Mouse (Mus musculus): ENCODE data around the gene 4931428L18Rik.

4931428L18Rik gene

DNA sequence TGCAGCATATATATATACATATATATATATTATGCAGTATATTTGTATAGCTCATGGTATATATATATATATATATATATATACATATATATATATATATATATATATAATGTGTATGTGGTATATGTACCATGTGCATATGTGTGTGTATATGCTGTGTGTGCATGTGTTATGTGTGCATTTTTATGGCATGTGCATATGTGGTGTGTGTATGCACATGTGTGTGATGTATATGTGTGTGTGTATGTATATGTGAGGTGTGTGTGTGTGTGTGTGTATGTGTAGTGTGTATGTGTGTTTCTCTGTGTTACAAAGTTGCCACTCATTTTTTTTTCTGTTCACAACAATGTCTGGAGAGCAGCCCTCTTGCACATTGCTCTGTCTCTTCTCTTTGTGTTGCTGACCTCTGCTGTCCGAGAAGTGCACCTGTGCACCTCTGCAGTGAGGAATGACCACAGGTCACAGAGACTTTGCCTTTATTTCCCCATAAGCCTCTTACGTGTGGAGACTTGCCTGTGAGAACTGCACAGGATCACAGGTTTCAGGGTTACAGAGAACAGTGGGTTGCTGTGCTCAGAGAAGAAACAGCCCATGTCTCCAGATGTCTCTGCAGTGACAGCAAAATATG is 69.6 kb downstream of the 4931428L18Rik start:
- no peak for DNase-seq (ENCODE audit: low spot score in 2 of 2)

DNA sequence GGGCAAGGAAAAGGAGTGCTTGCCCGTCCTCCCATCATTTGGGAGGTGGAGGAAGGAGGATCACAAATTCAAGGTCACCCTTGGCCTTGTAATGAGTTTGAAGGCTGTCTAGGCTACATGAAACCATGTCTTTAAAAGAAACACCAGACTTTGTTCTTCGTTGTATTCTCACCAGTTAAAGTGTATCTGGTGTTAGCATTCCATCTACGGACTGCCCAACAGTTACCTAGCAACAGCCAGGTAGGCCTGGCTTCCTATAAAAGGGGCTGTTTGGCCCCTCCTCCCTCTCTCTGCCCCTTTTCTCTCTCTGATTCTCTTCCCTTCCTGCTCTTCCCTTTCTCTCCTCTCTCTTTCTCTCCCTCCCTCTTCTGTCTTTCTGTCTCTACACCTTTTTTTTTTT is 71.9 kb downstream of the 4931428L18Rik start:
- no peak for DNase-seq (ENCODE audit: low spot score in 2 of 2)

DNA sequence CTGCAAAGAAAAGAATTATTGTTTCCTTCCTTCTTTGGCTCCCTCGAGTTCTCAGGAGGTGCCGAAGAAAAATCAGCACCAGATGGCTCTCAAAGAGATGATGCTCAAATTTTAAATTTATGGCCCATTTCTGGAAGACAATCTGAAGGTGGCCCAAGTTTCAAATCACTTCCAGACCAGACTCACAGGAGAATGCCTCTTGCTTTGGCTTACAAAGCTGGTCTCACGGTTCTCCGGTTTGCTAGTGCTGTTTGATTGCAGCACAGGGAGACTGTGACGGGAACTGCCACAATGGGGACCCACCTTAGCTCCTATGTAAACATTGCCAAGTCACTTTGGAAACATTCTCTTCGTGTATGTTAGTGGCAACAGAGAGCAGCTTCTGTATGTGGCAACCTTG is 72.8 kb downstream of the 4931428L18Rik start:
- DNase-seq (ENCODE audit: low spot score in 2 of 2) = no peak

DNA sequence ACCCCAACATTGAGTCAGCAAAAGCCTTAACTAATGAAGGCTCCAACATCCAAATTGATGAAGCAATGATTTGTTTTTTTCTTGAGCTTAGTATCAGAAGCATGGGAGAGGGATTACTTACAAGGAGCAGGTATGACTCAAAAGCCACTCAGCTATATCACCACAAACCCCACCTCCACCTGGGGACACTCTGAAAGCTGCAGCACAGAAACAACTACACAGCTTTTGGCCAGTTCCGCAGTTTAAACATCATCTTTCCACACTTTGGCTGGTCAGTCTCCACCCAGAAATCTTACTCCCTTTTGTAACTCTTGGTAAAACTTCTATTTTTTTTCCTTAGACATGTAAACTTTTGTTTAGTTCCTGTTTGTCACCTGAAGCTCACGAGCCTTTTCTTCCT is 78.9 kb downstream of the 4931428L18Rik start:
- DNase-seq (ENCODE audit: low spot score in 2 of 2) = no peak

DNA sequence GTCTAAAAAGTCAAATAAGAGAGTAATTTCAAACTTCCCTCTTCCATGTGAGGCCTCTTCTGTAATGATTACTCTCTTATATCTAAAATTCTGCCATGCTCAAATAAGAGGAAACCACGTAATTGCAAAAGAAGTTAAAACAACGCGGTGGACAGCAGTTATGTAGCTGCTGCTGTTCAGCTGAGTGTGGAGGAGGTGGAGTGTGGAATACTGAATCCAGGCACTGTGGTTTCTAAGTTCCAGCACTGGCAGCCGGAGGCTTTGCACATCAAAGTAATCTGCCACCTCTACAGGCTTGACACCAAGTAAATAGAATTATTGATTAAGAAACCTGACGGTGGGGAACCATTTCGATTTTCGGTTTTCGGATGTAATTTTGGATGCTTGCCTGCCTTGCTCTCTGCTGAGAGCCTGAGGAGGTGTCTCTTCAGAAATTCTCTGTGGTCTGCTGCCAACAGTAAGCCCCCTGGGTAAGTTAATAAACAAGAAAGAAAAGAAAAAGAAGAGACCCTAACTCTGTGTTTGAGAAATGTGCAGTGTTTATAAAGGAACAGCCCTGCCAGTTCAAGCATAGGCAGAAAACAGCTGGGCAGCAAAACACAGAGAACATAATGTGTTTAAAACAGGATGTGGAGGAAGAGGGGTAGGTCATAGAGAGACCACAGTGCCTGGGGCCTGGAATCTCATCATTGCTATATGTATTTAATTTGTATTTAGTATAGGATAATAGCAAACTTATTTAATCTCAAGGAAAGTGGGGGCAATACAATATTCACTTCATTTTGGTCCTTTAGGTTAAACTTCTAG is 80.0 kb downstream of the 4931428L18Rik start:
- DNase-seq (ENCODE audit: low spot score in 2 of 2) = no peak

DNA sequence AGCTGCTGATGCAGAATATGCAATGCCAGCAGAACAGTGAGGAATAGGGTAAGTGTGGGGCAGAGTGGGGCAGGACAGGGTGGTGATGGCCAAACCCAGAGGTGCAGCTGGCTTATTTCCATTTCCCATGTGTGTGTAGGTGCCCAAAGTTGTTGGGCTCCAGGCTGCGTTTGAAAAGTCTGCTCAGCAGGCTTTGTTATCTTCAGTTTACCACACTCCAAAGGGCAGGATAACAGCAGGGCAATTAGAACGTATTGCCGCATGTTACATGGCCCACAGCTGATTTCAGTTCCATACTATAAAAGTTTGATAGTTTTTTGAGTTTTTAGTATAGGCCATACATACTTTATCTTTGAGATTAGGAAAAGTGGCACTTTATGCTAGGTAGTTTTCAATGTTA is 84.1 kb downstream of the 4931428L18Rik start:
- DNase-seq (ENCODE audit: low spot score in 2 of 2) = no peak

DNA sequence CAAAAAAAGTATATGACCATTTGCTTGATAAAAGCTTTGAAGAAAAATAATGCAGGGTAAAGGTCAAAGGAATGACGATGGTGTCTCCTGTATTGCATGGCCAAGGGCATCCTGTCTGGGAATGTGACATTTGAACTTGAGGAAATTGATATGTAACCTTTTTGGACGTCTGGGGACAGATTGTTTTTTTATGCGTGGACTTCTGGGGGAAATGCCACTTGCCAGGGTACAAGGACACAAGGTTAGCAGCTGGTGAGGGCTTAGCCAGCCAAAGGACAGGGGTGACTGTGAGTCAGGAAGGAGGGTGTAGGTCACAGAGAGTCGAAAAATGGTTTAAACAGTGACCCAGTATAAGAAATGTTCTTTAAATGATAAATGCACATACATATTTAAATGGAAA is 109.0 kb downstream of the 4931428L18Rik start:
- no peak for DNase-seq (ENCODE audit: low spot score in 2 of 2)

DNA sequence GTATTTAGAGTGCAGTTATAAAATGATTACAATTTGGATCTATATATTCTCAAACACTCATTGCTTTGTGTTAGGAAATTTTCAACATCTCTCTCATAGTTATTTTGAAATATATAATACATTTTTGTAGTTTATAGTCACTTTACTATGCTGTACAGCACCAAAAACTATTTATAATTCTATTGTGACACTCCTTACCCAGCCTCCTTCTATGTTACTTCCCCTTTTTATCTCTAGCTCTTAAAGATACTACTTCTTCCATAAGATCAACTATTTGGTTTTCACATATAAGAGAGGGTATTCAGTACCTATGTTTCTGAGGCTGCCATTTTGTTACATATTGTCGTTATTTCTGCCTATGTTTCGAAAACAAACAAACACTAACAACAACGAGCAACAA is 114.5 kb downstream of the 4931428L18Rik start:
- no peak for DNase-seq (ENCODE audit: low spot score in 2 of 2)

DNA sequence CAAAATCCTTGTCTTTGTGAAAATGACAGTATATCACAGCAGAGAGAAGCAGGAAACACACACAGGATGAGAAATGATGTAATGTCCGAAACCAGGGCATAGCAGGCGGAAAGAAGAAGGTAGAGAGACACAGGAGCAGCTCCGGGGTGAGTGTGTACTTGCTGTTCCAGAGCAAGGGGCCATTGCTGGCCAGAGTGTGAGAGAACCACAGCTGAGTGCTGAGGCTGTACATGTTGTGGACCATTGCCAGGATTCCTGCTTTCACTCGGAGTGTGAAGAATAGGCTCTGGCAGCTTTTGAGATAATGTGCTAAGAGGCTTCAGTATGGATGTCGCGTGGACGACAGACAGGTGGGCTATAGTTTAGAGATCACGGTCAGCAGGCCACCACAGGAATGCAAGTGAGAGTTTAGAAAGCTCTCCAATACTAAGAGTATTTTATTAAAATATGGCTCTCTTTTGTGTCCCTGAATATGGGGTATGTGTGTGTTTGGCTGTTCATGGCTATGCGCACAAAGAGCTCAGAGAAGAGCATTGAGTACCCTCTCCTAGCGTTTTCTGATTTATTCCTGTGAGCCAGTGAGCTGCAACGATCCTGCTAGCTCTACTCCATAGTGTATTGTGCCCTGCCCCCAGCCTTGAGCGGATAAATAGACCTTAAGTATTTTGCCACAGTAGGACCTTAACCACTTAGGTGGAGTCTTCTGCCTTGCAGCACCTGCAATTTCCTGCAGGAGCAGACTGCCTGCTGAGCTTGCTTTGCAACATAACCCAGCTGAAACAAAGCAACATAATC is 119.4 kb downstream of the 4931428L18Rik start:
- no peak for DNase-seq (ENCODE audit: low spot score in 2 of 2)

DNA sequence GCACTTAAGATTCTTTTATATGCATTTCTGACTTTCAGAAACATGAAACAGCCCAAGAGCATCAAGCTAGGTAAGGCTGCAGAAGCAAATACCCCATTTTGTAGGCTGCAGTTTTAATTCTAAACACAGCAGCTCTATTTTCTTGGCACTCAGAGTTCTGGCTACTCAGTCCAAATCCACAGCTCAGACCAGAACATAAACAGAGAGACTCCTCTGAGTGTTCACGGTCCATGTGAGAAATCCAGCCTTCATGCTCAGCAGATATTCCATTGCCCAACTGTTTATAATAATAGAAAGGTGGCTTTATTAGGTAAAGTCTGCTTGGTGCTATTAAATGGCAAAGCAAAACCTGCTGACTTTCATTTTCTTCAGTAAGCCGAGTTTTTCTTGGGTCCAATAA is 120.2 kb downstream of the 4931428L18Rik start:
- DNase-seq (ENCODE audit: low spot score in 2 of 2) = no peak

DNA sequence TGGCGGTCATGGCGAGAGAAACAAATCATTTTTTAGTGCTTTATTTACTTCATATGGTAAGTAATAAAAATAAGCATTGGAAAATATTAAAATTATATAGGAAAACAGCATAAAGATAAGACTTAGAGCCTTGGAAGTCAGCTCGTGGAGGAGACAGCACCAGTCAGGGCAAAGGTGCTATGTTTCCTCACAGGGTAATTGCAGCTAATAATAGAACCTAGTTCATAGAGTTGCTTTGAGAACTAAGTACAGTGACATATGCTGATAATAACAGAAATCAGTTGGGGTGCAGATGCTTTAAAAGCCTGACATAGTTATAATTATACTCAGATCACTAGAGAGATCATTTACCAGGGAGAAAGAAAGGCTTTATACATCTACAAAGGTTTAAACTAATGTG is 125.3 kb downstream of the 4931428L18Rik start:
- DNase-seq (ENCODE audit: low spot score in 2 of 2) = no peak

DNA sequence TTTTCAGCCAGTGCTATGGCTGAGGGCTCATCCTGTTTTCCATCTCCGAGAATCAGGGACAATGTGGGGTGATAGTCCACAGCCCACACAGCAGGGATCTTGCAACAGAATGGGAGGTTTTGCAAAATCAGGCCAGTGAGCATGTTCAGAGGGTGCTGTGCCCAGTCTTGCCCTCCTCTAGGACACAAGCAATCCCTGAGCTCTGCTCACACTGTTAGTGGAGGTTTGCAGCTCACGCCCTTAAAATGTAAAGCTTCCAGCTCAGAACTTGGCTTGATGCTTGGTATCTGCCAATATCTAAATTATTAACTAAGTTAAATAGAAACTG is 126.1 kb downstream of the 4931428L18Rik start:
- no peak for DNase-seq (ENCODE audit: low spot score in 2 of 2)

DNA sequence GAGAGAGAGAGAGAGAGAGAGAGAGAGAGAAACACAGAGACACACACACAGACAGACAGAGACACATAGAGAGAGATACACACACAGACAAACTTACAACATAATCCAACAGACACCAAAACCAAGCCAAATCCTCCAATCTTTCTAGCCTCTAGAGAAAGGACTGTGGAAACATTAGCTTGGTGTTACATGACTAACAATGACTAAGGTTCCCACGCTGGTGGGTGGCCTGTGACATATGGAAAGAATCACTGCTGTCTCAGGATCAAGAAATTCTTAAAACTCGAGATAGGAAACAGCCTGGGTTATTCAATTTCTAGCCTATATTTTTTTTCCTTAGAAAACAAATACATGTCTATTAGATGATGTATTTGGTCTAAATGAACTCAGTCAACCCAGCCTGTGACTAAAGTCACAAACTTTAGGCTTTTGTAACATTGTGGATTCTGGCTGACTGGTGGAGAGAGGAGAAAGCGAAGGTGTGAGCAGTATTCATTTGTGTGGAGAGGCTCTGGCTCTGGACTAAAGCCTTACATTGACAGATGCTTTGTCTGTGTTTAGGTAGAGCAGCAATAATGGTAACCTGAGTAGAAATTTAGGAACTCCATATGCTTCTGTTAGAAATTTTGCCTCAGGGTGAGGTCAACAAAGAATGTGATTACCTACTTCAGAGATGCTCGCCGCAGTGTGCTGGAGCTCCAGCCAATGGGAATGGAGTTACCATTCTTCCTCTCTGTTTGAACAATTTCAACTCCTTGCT is 126.6 kb downstream of the 4931428L18Rik start:
- no peak for DNase-seq (ENCODE audit: low spot score in 2 of 2)

DNA sequence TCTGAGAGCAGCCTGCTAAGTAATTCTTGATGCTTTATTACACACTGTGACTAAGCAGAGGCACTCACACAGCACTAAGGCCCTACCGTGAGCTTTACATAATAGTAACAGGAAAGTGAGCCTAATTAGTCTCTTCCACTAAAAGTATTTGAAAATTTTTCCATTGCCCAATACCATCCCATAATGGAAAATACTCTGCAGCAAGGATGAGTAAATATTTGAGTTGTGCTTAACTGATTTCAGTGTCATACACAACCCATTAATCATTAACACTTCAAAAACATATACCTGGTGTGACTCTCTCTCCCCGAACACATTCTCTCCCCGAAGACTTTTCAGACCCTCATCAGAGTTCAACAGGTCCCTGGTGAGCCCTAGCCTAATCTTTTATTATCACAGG is 127.7 kb downstream of the 4931428L18Rik start:
- DNase-seq (ENCODE audit: low spot score in 2 of 2) = no peak

DNA sequence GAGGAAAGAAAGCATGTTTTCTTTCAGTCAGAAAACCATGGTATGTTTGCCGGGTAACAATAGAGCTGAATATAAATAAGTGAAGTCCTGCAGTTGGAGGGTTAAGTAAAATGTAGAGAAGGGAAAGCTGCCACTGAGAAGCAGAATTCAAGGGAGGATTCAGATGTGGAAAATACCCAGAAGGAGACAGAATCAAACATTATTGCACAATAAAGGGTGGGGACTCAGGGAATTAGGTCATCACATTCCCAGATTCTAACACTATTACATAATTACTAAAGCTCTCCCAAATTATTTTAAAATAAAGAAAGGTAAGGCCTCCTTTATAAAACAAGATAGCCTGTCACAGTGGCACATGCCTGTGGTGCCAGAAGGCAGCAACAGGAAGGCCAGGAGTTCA is 128.5 kb downstream of the 4931428L18Rik start:
- no peak for DNase-seq (ENCODE audit: low spot score in 2 of 2)

DNA sequence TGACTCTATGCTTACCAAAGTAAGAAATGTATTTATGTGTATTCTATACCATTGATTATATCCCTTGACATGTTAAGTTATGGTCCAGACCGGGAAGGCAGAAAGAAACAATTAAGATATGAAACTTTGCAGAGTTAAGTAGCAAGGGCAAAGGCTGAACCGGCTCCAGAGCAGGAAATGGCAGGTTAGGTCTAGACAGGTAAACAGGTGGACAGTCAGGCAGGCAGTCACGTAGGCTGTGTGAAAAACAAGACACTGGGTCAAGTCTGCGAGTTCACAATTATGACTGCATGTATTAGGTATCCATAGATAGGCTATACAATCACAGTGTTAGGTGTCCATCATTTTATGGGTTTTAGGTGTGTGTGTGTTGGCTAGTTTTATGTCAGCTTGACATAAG is 133.8 kb downstream of the 4931428L18Rik start:
- no peak for DNase-seq (ENCODE audit: low spot score in 2 of 2)

DNA sequence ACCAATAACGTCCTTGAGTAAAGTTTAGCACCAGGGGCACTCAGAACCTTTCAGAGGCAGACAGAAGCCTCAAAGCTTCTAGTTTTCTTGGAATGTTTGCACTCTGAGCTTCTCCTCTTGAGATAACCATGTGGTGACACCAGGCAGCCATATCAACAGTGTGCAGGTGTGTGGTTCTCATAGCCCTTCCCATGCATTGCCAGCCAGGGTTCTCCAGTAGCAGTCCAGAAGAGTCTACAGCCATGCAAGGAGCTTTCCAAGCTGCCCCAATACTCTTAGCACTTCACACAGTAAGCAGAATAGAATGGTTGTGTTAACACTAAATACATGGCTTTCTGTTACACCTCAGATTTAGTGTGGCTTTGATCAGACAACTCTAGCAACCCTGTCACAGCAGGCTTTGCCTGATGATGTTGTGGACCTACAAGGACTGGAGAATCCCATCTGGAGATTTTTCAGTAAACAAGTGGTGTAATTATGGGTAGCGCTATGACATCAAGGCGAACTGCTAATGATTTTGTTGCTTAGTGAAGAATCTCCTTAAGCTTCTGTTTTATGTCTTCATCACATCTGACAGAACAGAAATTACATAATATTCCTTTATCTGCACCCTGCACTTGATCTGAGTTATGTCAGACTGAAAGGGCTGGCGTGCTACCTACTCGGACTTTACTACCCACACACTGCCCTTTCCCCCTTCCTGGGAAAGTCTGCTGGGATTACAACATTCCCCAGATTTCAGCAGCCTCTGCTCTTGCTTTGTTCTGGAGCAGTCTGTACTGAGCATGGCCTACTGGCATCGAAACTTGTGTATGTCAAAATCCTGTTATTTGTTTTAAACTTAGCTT is 149.7 kb downstream of the 4931428L18Rik start:
- DNase-seq (ENCODE audit: low spot score in 2 of 2) = no peak

DNA sequence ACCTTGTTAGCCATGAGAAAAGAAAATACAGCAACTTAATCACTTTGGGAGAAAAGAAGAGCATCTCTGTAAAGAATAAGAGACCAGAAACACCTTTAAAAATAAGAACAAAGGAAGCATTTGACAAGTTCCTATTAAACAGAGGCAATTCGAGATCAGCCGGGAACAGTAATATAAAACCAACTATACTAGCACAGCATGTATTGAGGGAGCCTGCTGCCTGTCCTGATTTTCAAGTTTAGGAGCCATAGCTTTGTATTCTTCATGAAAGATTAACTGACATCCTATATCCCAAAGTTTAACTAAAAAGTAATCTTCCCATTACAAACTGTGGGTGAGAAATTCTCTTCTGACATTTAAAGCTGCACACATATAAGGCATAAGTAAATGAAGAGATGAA is 151.3 kb downstream of the 4931428L18Rik start:
- no peak for DNase-seq (ENCODE audit: low spot score in 2 of 2)

DNA sequence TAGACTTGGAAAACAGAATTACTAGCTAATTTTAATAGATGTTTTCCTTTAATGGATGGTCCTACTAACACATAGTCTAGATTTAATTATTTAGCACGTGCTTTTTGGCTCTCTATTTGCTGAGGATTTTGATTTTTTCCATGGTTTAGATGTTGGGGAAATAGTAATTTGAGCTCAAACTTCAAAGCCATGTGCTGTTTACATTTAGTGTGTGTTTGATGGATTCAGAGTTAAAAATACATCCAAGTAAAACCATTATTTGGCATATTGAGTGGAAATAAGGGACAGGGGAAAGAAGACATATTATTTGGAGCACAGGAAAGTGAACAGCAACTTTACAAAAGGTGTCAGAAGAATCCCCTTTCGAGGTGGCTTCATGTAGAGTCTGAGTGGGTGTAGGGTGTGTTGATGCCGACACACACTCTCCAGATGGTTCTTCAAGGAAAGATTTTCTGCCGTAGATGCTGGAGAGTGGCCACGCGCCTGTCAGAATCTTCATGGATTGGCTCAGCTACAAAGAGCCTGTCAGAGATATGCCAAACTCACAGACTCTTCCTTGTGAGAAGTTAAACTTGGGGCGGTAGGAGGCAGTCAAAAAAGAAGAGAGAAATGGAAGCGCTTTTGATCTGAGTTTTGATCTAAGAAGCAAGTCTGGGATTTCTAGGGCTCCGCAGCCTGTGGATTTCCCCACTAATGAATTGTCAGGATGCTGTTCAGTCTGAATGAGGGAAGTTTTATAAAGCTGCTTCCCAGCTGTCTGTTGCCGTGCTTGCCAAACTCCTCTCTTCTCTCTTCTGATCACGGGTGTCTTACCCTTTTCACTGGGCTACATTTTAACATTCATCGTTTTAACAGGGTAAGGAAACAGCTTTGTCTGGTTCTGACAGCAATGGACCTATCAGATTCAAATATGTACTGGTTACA is 157.4 kb downstream of the 4931428L18Rik start:
- DNase-seq (ENCODE audit: low spot score in 2 of 2) = no peak

DNA sequence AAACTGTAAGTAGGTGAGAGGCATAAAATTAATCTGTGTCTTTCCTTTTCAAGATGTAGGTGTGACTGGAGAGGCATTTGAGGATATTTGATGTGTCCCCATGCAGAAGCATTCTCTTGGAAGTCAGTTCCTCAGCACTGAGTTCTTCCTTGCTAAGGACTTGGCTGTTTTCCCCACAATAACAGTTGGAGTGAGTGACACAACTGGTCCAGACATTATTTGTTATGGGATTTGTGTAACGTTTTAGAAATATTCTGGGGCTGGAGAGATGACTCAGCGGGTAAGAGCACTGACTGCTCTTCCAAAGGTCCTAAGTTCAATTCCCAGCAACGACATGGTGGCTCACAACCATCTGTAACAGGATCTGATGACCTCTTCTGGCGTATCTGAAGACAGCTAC is 162.7 kb downstream of the 4931428L18Rik start:
- no peak for DNase-seq (ENCODE audit: low spot score in 2 of 2)

Data from thymus, postnatal 10 days (tissue).